Mouse (Mus musculus): ENCODE measurements around the gene Arhgap28.
"Not testable (repeated sequence)": the region's sequence is repeated elsewhere in the genome, so short reads cannot be mapped to it uniquely, and the experiment has no call there.

Arhgap28 gene

DNA sequence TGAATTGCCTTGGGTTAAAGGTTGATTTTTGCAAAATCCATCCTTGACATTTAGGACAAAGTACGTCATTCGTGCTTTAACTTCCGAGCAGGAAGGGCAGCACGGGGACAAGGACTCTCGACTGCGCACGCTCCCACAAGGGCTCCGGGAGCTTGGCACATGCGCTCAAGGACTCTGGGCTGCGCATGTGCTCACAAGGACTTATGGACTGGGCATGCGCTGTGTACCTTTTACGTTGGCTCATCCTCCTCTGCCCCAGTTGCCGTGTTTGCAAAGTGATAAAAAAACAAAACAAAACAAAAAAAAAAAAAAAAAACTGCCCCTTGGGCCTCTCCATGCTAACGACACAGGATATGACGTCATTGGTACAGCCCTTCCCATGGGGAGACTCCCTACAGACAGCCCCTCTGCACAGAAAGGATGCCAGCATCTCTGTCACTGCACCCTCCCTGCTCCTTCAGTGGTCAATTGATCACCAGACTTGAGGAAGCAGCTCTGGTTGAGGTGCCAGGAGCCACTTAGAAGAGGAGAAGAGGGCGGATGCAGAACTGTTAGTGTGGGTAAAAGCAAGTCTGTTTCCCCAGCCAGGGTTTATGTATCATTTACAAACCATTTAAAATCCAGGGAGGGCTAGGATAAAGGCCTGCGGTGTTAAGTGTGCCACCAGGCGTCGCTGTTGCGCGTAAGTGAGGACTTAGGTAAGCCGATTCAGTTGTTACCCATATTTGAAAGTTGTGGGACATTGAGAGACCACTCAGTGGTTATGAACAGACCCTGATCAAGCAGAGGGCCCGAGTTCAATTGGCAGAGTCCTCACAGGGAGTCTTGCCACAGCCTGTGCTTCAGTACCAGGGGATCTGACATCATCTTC is 134.0 kb downstream of the Arhgap28 start:
- DNase-seq, result peak; percentile 56

DNA sequence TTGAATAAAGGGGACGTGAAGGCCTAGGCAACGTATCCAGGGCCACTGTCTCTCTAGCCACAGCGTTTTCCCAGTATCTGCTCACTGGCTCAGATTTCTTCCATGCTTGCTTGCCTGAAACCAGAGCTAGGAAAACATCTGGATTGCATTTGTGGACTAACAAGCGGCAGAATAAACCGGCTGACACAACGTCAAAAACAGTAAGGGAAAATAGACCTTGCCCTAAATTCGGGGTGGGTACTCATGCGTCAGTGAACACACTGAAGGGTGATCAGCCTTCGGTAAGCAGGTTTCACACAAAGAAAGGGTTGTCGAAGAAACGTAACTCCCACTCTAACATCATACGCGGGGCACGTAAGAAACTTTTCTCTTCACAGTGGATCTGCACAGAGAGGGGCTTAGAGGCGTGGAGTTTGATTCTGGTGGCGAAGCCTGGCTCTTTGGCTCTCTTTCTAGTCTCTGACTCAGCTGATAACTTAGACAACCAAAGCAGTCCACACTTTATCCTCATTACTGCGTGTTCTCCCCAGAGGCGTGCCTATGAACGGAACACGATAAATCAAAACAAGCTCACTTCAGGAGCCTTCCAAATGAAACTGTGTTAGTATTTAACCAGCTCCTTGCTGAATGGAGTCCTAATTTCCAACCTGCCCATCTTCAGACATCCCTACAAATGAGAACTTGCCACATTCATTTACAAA is 137.2 kb downstream of the Arhgap28 start:
- no peak for DNase-seq

DNA sequence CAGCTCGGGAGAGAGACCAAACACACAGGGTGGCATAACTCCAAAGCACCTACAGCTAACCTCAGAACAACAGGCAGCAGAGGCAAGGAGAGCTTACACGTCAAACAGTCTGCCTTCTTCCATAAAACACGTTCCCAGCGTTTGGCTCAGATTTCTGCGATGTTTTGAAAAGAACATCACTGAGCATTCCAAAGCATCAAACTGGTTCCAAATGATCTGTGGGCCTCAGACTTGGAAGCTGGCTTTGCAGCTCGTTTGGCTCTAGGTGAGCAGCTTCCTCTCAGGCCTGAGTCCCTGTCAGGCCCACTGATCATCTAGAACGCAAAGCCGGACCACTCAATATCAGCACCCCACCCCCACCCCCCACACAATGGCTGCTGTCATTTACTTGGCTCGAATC is 137.9 kb downstream of the Arhgap28 start:
- no peak for DNase-seq

DNA sequence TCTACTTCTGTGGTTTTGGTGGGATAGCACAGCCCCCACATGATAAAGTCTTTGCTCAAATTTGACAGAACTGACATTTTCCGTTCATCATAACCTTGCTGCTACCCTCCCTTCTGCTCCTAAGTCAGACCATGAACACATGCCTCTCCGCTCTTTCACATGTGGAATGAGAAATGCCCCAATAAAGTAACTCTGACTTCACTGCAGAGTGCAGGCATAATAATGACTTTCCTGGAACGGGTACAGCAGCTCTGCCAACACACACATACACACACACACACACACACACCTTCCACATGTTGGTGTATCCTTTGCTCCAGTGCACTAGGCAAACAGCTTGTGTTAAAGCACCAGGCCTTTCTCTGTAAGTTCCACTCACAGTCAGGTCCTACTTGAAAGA is 139.0 kb downstream of the Arhgap28 start:
- no peak for DNase-seq

DNA sequence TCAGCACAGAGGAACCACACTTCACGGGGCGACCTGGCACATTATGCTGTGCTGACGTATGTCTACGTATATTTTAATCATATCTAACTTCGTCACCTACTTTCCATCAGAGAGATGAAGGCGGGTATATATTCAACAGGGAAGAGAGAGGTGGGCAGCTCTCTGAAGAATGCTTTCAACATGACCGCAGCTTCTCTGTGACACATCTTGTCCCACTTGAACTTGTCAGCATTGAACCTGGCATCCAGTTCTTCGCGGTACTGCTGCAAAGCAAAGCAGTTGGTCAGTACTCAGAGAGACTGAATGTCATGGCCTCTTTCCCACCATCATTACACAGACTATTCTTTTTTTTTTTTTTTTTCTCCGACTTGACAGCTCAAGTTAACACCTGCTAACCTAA is 139.6 kb downstream of the Arhgap28 start:
- no peak for DNase-seq

DNA sequence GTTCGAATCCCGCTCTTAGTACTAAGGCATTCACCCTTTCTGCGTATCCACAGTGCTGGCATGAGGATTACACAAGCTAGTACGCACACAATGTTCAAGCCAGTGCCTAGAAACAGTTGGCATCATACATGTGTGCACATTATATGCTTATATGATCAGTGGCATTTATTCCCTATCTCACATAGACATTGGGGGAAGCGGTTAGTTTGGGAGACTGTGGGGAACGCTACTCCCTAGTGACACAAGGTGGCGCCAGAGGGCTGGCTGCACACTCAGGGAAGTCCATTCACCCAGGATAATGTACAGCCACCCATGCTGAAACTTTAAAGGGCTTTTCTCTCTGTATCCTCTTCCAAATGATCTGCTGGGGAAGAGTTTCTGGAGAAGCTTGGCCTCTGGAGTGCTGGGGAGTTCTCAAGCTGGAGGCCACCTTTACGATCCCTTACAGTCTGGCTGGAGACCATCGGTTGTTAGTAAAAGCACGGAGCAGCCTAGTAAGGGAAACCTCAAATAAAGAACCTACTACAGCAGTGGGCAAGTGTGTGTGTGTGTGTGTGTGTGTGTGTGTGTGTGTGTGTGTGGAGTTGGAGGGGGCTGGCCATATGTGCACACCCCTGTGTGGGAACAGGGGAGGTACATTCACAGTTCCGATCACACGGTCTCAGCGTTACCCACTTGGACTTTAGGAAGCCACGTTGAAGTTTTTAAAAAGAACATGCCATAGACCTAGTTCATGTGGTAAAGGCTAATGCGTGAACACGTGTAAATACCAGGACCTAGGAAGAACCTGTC is 142.0 kb downstream of the Arhgap28 start:
- peak; percentile 46 for DNase-seq

DNA sequence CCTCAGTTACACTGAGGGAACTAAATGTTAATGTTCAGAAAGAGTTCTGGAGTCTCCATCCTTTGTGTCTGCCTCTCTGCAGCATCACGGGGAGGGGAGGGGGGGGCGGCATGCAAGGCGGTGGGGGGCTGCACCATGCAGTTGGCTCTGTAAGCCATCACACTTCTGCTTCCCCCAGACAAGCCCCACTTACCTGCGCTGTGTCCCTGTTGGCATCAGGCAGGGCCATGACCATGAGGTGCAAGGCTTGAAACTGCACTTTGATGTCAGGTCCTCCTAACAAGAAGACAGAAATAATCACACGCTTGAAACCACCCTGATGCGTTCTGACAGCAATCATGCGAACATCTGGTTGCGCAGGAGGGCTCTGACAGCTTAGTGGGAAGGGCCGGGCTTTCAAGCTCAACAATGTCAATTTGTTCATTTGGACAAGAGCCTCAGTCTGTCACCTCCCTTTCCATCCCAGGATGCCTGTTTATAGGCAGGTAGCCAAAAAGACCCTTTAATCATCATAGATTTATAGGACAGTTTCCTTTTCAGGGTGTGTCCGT is 142.8 kb downstream of the Arhgap28 start:
- DNase-seq, result no peak

DNA sequence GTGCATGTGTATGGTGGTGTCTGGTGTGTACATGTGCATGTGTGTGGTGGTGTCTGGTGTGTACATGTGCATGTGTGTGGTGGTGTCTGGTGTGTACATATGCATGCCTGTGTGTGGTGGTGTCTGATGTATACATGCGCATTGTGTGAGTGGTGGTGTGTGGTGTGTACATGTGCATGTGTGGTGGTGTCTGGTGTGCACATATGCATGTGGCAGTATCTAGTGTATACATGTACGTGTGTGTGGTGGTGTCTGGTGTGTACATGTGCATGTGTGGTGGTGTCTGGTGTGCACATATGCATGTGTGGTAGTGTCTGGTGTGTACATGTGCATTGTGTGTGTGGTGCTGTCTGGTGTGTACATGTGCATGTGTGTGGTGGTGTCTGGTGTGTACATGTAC is 162.4 kb downstream of the Arhgap28 start:
- not testable (repeated sequence) for DNase-seq

DNA sequence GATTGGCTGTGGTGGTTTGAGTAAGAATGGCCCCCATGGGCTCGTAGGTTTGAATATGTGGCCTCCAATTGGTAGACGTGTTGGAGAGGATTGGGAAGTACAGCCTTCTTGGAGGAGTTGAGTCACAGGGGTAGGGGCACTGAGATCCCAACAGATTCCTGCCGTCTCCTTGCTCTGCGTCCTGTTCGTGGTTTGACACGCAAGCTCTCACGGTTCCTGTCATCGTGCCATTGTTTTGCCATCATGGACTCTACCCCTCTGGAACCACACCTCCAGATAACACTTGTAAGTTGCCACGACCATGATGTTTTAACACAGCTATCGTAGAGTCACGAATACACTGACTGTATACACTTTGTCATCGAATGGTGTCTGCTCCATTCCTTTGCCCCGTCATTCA is 165.0 kb downstream of the Arhgap28 start:
- no peak for DNase-seq

DNA sequence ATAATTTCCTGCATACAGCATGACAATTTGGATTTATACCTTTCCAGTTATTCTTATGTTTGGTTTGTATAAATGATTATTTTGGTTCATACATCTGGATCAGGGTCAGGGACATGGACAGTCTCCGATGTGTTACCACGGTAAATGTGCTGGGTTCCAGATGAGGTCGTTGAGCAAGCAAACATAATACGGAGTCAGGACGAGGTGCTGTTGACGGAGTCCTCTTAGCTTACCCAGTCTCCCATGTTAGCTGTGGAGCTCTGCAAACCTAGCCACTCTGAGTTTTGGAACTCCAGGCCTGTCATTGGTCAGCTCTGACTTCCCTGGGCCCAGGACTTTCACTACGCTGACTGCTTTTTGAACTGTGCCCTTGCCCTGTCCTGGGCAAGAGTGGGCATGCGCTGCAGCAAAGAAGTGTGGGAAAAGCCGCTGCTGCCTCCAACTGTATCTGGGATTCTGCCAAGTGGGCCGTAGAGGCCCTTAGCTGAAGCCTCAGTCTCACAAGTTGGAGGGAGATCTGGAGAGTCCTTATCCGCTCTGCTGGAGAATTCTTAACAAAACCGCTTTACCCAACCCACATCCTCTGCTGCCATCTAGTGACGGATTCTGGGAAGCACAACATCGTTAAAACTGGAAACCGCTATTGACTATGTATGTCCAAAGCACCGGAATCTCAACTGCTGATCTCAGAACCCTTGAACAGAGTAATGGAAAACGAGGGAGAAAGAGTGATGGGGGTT is 166.4 kb downstream of the Arhgap28 start:
- DNase-seq, result peak; percentile 48

DNA sequence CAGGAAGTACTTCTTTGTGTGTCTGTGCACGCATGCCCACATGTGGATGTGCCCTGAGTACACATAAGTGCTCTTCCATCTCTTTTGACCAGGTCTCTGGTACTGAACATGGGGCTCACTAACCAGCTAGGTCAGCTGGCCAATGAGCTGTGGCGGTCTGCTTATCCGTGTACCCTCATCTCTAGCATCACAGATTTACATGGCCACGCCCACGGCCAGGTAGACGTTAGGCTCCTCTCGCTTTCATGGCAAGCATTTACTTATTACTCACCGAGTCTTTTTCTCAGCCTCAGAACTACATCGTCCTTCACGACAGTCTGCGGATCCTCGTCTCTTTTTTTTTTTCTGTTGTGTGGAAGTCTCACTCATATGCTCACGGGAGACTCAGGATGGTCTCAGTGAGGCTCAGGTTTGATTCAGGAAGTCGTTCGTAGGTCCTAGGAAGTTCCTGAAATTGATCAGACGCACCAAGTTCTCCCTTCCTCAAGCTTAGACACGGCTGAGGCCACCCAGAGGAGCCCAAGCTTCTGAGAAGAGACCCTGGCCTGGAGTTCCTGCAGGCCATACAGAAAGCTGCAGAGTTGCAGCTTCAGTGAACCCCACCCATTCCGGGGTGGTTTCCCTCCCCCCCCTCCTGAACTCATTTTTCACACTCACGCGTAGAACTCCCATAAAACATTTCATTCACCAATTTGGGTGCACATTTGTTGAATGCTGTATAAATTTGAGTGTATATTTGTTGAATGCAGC is 167.6 kb downstream of the Arhgap28 start:
- no peak for DNase-seq

DNA sequence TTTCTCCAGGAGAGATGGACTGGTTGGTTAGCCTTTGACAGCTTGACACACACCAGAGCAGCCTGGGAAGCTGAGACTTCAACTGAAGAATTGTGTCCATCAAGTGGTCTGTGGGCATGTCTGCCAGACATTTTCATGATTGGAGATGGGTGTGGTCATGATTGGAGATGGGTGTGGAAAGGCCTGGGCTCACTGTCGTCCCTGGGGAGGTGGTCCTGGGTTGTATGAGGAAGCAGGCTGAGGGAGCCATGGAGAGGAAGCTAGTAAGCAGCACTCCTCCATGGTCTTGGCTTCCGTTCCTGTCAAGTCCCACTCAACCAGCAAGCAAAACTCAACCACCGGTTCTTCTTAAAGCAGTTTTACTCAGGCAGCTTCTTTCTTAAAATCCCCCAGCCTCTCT is 176.5 kb downstream of the Arhgap28 start:
- DNase-seq, result no peak

DNA sequence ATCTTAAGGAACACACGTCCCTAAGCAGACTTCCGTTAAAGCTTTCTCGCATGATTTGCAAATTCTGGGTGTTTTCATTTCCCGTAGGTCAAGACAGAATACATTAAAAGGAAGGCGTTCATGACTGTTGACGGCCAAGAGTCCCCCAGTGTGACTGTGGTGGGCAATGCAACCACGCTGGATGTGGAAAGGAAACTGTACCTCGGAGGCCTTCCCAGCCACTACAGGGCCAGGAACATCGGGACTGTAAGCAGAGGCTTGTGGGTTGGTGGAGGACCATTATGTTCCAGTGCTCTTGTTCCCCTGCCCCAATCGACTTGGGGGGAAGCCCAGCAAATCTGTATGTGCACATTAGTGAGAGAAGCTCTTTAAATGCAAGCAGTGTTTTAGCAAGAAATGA is 187.0 kb downstream of the Arhgap28 start:
- no peak for DNase-seq

DNA sequence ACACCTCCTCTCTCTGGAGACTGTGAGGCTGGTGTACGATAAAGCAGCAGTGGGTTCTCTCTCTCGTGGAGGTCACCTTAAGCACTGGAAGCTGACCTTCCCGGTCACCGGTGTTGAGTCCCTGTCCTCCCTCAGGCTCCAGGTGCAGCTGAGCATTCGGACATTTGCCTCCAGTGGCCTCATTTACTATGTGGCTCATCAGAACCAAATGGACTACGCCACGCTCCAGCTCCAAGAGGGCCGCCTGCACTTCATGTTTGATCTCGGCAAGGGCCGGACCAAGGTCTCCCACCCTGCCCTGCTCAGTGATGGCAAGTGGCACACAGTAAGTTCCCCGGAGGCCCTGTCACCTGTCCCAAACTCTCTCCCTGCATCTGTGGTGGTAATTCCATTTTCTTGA is 188.2 kb downstream of the Arhgap28 start:
- DNase-seq, result no peak

DNA sequence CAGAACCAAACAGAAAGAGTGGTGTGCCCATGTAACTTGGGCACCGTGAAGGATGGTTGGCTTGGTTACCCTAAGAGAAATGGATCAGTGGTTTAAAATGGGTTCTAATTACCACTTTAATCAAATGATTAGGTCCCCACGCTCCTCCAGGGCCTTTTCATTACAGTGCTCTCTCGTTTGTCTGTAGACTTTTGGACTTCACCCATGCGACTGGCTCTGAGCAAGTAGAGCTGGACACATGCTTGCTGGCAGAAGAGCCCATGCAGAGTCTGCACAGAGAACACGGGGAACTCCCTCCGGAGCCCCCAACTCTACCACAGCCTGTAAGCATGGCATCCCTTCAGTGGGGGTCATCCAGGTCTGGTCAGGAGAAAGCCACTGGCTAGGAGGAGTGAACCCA is 190.3 kb downstream of the Arhgap28 start:
- no peak for DNase-seq

DNA sequence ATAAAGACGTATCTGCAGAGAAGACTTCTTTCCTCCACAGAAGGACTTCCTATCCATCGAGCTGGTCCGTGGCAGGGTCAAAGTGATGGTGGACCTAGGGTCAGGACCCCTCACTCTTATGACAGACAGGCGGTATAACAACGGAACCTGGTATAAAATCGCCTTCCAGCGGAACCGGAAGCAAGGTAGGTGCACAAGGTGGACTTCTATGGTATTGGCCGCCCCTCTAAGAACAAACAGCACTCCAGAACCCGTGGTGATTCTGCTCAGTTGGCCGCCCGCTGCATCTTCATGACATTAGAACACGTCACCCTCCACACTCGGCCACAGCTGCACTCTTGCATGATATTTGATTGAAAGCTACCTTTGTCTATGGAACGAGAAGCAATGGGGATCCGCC is 194.7 kb downstream of the Arhgap28 start:
- no peak for DNase-seq
